Mouse (Mus musculus) ES-Bruce4 (cell line): ENCODE results near the gene Tex13c2.

Experiments
- CTCF ChIP-seq: IDR thresholded peaks from one replicate; pipeline ENCODE4 v1.8.1; 2011; ENCODE audit warnings: low read depth, low read length
- POLR2A ChIP-seq: IDR thresholded peaks from one replicate; pipeline ENCODE4 v1.8.1; 2011; ENCODE audit warnings: low read length; ENCODE audit not compliant: insufficient read depth

- no peak for TF ChIP-seq POLR2A
- no peak for TF ChIP-seq CTCF
Measured at GRCm38 (mm10) chrX:42540756-42541053, 51.2 kb downstream of the Tex13c2 start.
